Mouse (Mus musculus) neural tube, embryonic 12.5 days (tissue): ENCODE measurements around the gene 1700047I17Rik2. TPM values are rescaled to one million over a fixed set of nuclear protein-coding genes. Genes with fewer than 3 reads are reported as not detected.
"Not testable (repeated sequence)": the region's sequence is repeated elsewhere in the genome, so short reads cannot be mapped to it uniquely, and the experiment has no call there.

ENCODE experiments used
- ATAC-seq: fragments of 200-750 bp; cut with Nextera tagmentation; 2 replicates; pipeline ENCODE4 v1.8.0; 2017; ENCODE audit warnings: low read depth, mild to moderate bottlenecking, moderate TSS enrichment, moderate library complexity; ENCODE audit not compliant: low FRiP score
- H3K27ac ChIP-seq: fragments of 300-500 bp; sonication (generic); 2 replicates; pipeline ENCODE4 v1.5.1; 2016
- H3K27me3 ChIP-seq: fragments of 300-500 bp; sonication (generic); replicated peaks from 2 replicates; pipeline ENCODE4 v1.6.1; 2016; ENCODE audit warnings: mild to moderate bottlenecking
- H3K36me3 ChIP-seq: fragments of 300-500 bp; sonication (generic); 2 replicates; pipeline ENCODE4 v1.6.1; 2016; ENCODE audit warnings: mild to moderate bottlenecking
- H3K4me1 ChIP-seq: fragments of 300-500 bp; sonication (generic); 2 replicates; pipeline ENCODE4 v1.6.1; 2016
- H3K4me2 ChIP-seq: fragments of 300-500 bp; sonication (generic); replicated peaks from 2 replicates; pipeline ENCODE4 v1.6.1; 2016; ENCODE audit warnings: mild to moderate bottlenecking
- H3K4me3 ChIP-seq: fragments of 300-500 bp; sonication (generic); 2 replicates; pipeline ENCODE4 v1.5.1; 2016
- H3K9ac ChIP-seq: fragments of 300-500 bp; sonication (generic); 2 replicates; pipeline ENCODE4 v1.6.1; 2016; ENCODE audit warnings: mild to moderate bottlenecking
- H3K9me3 ChIP-seq: fragments of 300-500 bp; sonication (generic); 2 replicates; pipeline ENCODE4 v1.6.1; 2016; ENCODE audit warnings: mild to moderate bottlenecking
- WGBS: fragments of 180-500 bp; shearing (Covaris S2); methylation state at CpG from one replicate; pipeline ENCODE4 v1.1.7; 2016; 5-methylcytosine and 5-hydroxymethylcytosine counted together
- polyA plus RNA-seq: library from polyadenylated mRNA; unstranded; fragments of >200 nt; fragmentation: Nextera tagmentation; extraction: Ambion mirVana; gene quantifications from 2 replicates; pipeline ENCODE4 v1.2.1, GENCODE M21; 2016

1700047I17Rik2 gene
- 2.5 TPM in 1 of 2 replicates, not detected in the other for polyA plus RNA-seq

DNA sequence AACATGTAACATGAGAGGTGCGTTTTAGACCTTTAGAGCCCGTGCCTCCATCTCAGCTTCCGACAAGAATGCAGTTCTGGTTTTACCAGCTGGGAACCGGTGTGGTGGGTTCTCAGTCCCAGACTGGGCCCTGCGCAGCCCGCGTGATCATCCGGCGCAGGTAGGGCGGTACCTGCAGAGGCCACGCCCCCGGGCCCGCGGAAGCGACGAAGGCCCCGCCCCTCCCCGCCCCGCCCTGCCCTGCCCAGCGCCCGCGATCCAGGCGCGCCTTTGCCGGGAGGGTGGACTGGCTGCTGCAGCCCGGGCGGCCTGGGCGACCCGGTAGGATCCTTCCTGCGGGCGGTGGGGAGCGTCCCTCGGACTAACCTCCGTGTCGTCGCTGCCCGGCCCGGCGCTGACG, at the start of gene 1700047I17Rik2:
1700047I17Rik2 (plus strand) TSS at position 287 of the 400 bp plus-strand sequence.
- ATAC-seq = peak; percentile 97
- H3K4me3 ChIP-seq, H3K4me1 ChIP-seq, H3K27ac ChIP-seq, H3K4me2 ChIP-seq, H3K9me3 ChIP-seq, H3K36me3 ChIP-seq, H3K9ac ChIP-seq, H3K27me3 ChIP-seq: not testable (repeated sequence)
- no CpG with 5 or more reads among the region's 40 CpGs for WGBS

DNA sequence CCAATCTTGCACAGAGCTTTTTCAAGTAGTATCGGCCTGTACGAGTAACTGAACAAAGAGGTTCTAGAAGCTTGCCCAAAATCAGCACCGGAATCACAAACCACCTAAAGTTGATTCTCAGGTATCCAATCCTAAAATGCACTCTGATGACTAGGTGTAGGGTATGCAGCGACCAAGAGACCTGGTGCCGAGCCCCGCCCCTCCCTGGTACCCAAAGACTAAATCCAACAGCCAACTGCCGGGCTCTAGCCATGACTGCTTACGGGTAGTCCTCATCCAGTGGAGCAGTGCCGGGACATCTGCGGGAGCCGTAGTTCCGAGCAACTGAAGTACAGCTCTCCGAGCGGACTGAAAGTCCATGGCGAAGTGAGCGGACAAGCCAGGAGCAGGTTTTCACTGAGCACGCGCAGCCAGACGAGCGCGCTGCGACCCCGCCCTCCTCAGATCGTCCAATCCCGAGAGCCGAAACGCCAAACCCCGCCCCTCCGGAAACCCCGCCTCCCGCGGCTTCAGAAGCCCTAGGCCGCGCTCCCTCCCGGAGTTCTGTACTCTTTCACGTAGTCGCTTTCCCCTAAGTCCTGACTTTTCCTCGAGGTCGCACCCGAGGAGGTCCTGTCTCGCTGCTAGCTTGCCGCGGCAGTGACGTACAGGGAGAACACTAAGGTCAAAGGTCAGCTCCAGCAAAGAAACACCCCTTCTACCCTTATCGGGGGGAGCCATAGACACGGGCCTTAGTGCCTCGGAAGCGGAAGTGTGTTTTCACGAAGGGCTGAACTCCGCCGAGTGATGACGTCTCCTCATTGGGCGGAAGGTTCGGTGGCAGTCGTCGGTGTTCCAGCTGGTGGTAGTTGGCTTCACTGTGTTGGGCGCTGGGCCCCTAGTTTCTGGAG, 44.6 kb upstream of the 1700047I17Rik2 start, which contains the start of gene Srp54b:
Srp54b (plus strand) TSS at position 546 of the 890 bp plus-strand sequence.
- not testable (repeated sequence) for H3K36me3 ChIP-seq, H3K9ac ChIP-seq, H3K4me1 ChIP-seq, H3K27me3 ChIP-seq, H3K9me3 ChIP-seq, H3K27ac ChIP-seq, H3K4me2 ChIP-seq
- H3K4me3 ChIP-seq = 0 out of 2 replicates have a peak within 1 kb of the TSS, but pooled peaks have one; percentile 22
- ATAC-seq = peak; percentile 99
- no CpG with 5 or more reads among the region's 57 CpGs for WGBS

- H3K9me3 ChIP-seq, H3K36me3 ChIP-seq, H3K27me3 ChIP-seq, H3K4me2 ChIP-seq, H3K4me1 ChIP-seq, H3K9ac ChIP-seq, H3K27ac ChIP-seq, ATAC-seq: not testable (repeated sequence)
- H3K4me3 ChIP-seq = 0 out of 2 replicates have a peak overlapping the region, but pooled peaks have one; percentile 22
- WGBS = 1% methylated on average over 13 of the region's 24 CpGs
Measured at GRCm38 (mm10) chr12:55155449-55155783, 44.0 kb upstream of the 1700047I17Rik2 start.

- H3K27ac ChIP-seq, H3K9ac ChIP-seq, H3K27me3 ChIP-seq, H3K36me3 ChIP-seq, H3K9me3 ChIP-seq, H3K4me2 ChIP-seq, H3K4me1 ChIP-seq, ATAC-seq, H3K4me3 ChIP-seq: not testable (repeated sequence)
- WGBS = no CpG with 5 or more reads among the region's 7 CpGs
Measured at GRCm38 (mm10) chr12:55167034-55167557, 32.3 kb upstream of the 1700047I17Rik2 start.

- not testable (repeated sequence) for H3K4me1 ChIP-seq, H3K9me3 ChIP-seq, H3K27ac ChIP-seq, H3K27me3 ChIP-seq, H3K4me3 ChIP-seq, H3K4me2 ChIP-seq, H3K36me3 ChIP-seq, ATAC-seq, H3K9ac ChIP-seq
- no CpG with 5 or more reads among the region's 8 CpGs for WGBS
Measured at GRCm38 (mm10) chr12:55187686-55188085, 11.7 kb upstream of the 1700047I17Rik2 start.

DNA sequence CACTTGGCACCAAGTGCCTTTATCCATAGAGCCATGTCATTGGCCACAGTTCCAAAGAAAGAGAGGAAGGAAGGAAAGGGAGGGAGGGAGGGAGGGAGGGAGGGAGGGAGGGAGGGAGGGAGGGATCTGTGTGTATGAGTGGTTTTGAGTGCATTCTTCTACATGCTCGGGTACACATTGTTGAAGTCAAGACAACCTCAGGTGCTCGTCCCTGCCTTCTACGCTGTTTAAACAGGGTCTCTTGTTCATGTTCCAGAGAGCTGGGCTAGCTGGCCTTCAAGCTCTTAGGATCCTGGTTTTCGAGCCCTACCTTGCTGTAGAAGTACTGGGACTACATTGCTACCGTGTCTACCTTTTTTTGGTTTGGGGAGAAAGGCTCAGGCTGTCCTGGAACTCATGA, 10.3 kb upstream of the 1700047I17Rik2 start:
- H3K4me2 ChIP-seq, H3K9me3 ChIP-seq, ATAC-seq, H3K27me3 ChIP-seq, H3K4me1 ChIP-seq, H3K36me3 ChIP-seq, H3K4me3 ChIP-seq, H3K9ac ChIP-seq, H3K27ac ChIP-seq: not testable (repeated sequence)
- WGBS = no CpG with 5 or more reads among the region's 5 CpGs

- ATAC-seq = peak; percentile 57
- H3K27me3 ChIP-seq, H3K36me3 ChIP-seq, H3K9ac ChIP-seq, H3K4me3 ChIP-seq, H3K27ac ChIP-seq, H3K4me2 ChIP-seq, H3K9me3 ChIP-seq, H3K4me1 ChIP-seq: not testable (repeated sequence)
- WGBS = no CpG with 5 or more reads among the region's 18 CpGs
Measured at GRCm38 (mm10) chr12:55199799-55200198, 407 bp downstream of the 1700047I17Rik2 start.

GRCm38 (mm10) chr12:55212944-55213343, 13.6 kb downstream of the 1700047I17Rik2 start:
- H3K9me3 ChIP-seq, H3K27me3 ChIP-seq, ATAC-seq, H3K4me1 ChIP-seq, H3K9ac ChIP-seq, H3K36me3 ChIP-seq, H3K27ac ChIP-seq, H3K4me2 ChIP-seq, H3K4me3 ChIP-seq: not testable (repeated sequence)
- no CpG with 5 or more reads among the region's 6 CpGs for WGBS

GRCm38 (mm10) chr12:55229626-55230519, 30.5 kb downstream of the 1700047I17Rik2 start, which contains the start of gene Srp54c:
TSS of gene Srp54c (plus strand) at chr12:55230168.
- not testable (repeated sequence) for H3K27ac ChIP-seq, H3K36me3 ChIP-seq, H3K27me3 ChIP-seq, H3K4me1 ChIP-seq, H3K9ac ChIP-seq, H3K9me3 ChIP-seq
- Histone ChIP-seq H3K4me3 (peak within 1 kb of the TSS; percentile 35), H3K4me2 (peak within 1 kb of the TSS; percentile 41; the same call in 1 of the 2 replicates)
- no CpG with 5 or more reads among the region's 57 CpGs for WGBS
- ATAC-seq = peak; percentile 98

DNA sequence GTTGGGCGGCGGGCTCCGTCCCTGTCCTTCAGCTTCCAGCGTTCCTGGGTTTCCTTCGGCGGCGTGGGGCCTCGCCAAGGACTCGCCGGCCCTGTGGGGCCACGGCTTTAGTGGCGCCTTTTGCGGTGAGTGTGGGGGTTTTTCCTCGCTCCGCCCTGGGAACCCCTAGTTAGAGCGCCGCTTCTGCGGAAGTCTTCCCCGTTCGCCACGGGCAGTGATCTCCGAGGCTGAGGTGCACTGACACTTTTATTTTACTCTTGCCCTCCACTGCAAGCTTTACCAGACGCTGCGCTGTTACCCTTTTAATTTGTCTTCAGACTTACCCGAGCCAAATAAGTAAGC, 31.1 kb downstream of the 1700047I17Rik2 start:
- H3K27ac ChIP-seq, H3K9me3 ChIP-seq, H3K36me3 ChIP-seq, H3K9ac ChIP-seq, H3K27me3 ChIP-seq, H3K4me1 ChIP-seq, ATAC-seq: not testable (repeated sequence)
- Histone ChIP-seq H3K4me3 (peak overlapping the region; percentile 35), H3K4me2 (peak overlapping the region; percentile 41; the same call in 1 of the 2 replicates)
- 1% methylated on average over 13 of the region's 25 CpGs for WGBS

- no CpG with 5 or more reads among the region's 8 CpGs for WGBS
- H3K4me1 ChIP-seq, H3K9me3 ChIP-seq, ATAC-seq, H3K27ac ChIP-seq, H3K36me3 ChIP-seq, H3K4me2 ChIP-seq, H3K4me3 ChIP-seq, H3K27me3 ChIP-seq, H3K9ac ChIP-seq: not testable (repeated sequence)
Measured at GRCm38 (mm10) chr12:55242243-55242642, 42.9 kb downstream of the 1700047I17Rik2 start.

DNA sequence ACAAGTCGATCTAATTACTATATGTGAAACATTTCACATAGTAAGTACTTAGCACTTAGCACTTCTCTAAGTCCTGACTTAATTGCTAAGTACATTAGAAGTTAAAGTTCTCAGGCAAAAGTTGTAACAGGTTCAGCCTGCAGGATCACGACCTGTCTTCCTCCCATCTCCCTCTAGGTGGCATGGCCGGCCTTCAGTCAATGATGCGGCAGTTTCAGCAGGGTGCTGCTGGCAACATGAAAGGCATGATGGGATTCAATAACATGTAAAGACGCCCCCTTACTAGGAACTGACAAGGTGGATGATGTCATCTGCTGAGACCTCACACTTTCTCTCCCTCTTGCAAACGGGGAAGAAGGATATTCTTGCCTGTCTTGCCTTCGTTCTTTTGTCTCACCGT, 62.6 kb downstream of the 1700047I17Rik2 start:
- not testable (repeated sequence) for H3K27ac ChIP-seq, H3K4me3 ChIP-seq, ATAC-seq, H3K4me1 ChIP-seq, H3K9me3 ChIP-seq, H3K9ac ChIP-seq, H3K4me2 ChIP-seq, H3K27me3 ChIP-seq
- no CpG with 5 or more reads among the region's 8 CpGs for WGBS
- peaks cover 14% of the 10 kb centered on the region for H3K36me3 ChIP-seq
